Mouse (Mus musculus): ENCODE data around the gene Tekt3. TPM values are rescaled to one million over a fixed set of nuclear protein-coding genes. Genes with fewer than 3 reads are reported as not detected.

Tekt3 gene
- total RNA-seq, 2 experiments from 2014 or later, result not detected

- no peak for ATAC-seq (replicated peaks; ENCODE audit: low FRiP score, poor library complexity, severe bottlenecking)
Measured at GRCm38 (mm10) chr11:63119791-63120190, 58.3 kb downstream of the Tekt3 start.

- no peak for ATAC-seq (replicated peaks; ENCODE audit: low FRiP score, poor library complexity, severe bottlenecking)
Measured at GRCm38 (mm10) chr11:63122249-63122648, 60.8 kb downstream of the Tekt3 start.

GRCm38 (mm10) chr11:63122776-63123350, 61.4 kb downstream of the Tekt3 start:
- ATAC-seq (replicated peaks; ENCODE audit: low FRiP score, poor library complexity, severe bottlenecking), result no peak

GRCm38 (mm10) chr11:63124316-63124715, 62.9 kb downstream of the Tekt3 start:
- ATAC-seq (replicated peaks; ENCODE audit: low FRiP score, poor library complexity, severe bottlenecking), result no peak

GRCm38 (mm10) chr11:63125832-63126456, 64.5 kb downstream of the Tekt3 start:
- ATAC-seq (replicated peaks; ENCODE audit: low FRiP score, poor library complexity, severe bottlenecking), result no peak

- no peak for ATAC-seq (replicated peaks; ENCODE audit: low FRiP score, poor library complexity, severe bottlenecking)
Measured at GRCm38 (mm10) chr11:63126976-63127375, 65.5 kb downstream of the Tekt3 start.

- ATAC-seq (replicated peaks; ENCODE audit: low FRiP score, poor library complexity, severe bottlenecking), result no peak
Measured at GRCm38 (mm10) chr11:63127513-63127912, 66.1 kb downstream of the Tekt3 start.

- ATAC-seq (replicated peaks; ENCODE audit: low FRiP score, poor library complexity, severe bottlenecking), result no peak
Measured at GRCm38 (mm10) chr11:63128784-63129183, 67.3 kb downstream of the Tekt3 start, which contains the start of gene Pmp22. Gene Pmp22, plus strand, starts transcription at chr11:63128982.

- no peak for ATAC-seq (replicated peaks; ENCODE audit: low FRiP score, poor library complexity, severe bottlenecking)
Measured at GRCm38 (mm10) chr11:63129375-63129774, 67.9 kb downstream of the Tekt3 start.

- ATAC-seq (replicated peaks; ENCODE audit: low FRiP score, poor library complexity, severe bottlenecking), result no peak
Measured at GRCm38 (mm10) chr11:63129840-63130239, 68.4 kb downstream of the Tekt3 start.

GRCm38 (mm10) chr11:63130497-63130896, 69.0 kb downstream of the Tekt3 start:
- no peak for ATAC-seq (replicated peaks; ENCODE audit: low FRiP score, poor library complexity, severe bottlenecking)

- no peak for ATAC-seq (replicated peaks; ENCODE audit: low FRiP score, poor library complexity, severe bottlenecking)
Measured at GRCm38 (mm10) chr11:63131001-63131692, 69.7 kb downstream of the Tekt3 start.

GRCm38 (mm10) chr11:63131693-63132040, 70.2 kb downstream of the Tekt3 start:
- ATAC-seq (replicated peaks; ENCODE audit: low FRiP score, poor library complexity, severe bottlenecking), result no peak

- no peak for ATAC-seq (replicated peaks; ENCODE audit: low FRiP score, poor library complexity, severe bottlenecking)
Measured at GRCm38 (mm10) chr11:63132151-63132500, 70.7 kb downstream of the Tekt3 start.

- ATAC-seq (replicated peaks; ENCODE audit: low FRiP score, poor library complexity, severe bottlenecking), result no peak
Measured at GRCm38 (mm10) chr11:63132501-63133435, 71.3 kb downstream of the Tekt3 start.

GRCm38 (mm10) chr11:63134021-63134420, 72.6 kb downstream of the Tekt3 start:
- no peak for ATAC-seq (replicated peaks; ENCODE audit: low FRiP score, poor library complexity, severe bottlenecking)

- no peak for ATAC-seq (replicated peaks; ENCODE audit: low FRiP score, poor library complexity, severe bottlenecking)
Measured at GRCm38 (mm10) chr11:63134742-63135482, 73.5 kb downstream of the Tekt3 start.

- ATAC-seq (replicated peaks; ENCODE audit: low FRiP score, poor library complexity, severe bottlenecking), result peak; percentile 62; the same call in 1 of the 2 replicates
Measured at GRCm38 (mm10) chr11:63135622-63136021, 74.2 kb downstream of the Tekt3 start.

GRCm38 (mm10) chr11:63136205-63136604, 74.8 kb downstream of the Tekt3 start:
- no peak for ATAC-seq (replicated peaks; ENCODE audit: low FRiP score, poor library complexity, severe bottlenecking)

All from erythroblast, adult 5-6 weeks (primary cell).